Mouse (Mus musculus) frontal cortex, postnatal 25 days (tissue): Measurements from ENCODE around the gene Mmp9.

Source experiments
- DNase-seq, 2 experiments: peaks; one replicate each; pipeline ENCODE4 v3.0.0; 2022; ENCODE audit warnings: low spot score in 2 of 2

The Mmp9 gene

GRCm38 (mm10) chr2:164912749-164913427 lies 27.7 kb upstream of the Mmp9 start:
- DNase-seq, result no peak

GRCm38 (mm10) chr2:164913428-164913786 lies 27.2 kb upstream of the Mmp9 start:
- no peak for DNase-seq

- no peak for DNase-seq
Measured at GRCm38 (mm10) chr2:164916820-164917219, 23.8 kb upstream of the Mmp9 start.

- no peak for DNase-seq
Measured at GRCm38 (mm10) chr2:164917371-164917770, 23.2 kb upstream of the Mmp9 start.

- DNase-seq, result no peak
Measured at GRCm38 (mm10) chr2:164918325-164918724, 22.3 kb upstream of the Mmp9 start.

GRCm38 (mm10) chr2:164921984-164922383 lies 18.6 kb upstream of the Mmp9 start:
- no peak for DNase-seq

- DNase-seq, result no peak
Measured at GRCm38 (mm10) chr2:164923291-164923690, 17.3 kb upstream of the Mmp9 start.

GRCm38 (mm10) chr2:164924100-164924857 lies 16.3 kb upstream of the Mmp9 start:
- peak; percentile 90 for DNase-seq

GRCm38 (mm10) chr2:164930706-164931581 lies 9.6 kb upstream of the Mmp9 start:
- DNase-seq, result no peak

- DNase-seq, result no peak
Measured at GRCm38 (mm10) chr2:164933534-164933933, 7.0 kb upstream of the Mmp9 start.

- DNase-seq, result no peak
Measured at GRCm38 (mm10) chr2:164935991-164936390, 4.6 kb upstream of the Mmp9 start.

GRCm38 (mm10) chr2:164938146-164939091 lies 2.2 kb upstream of the Mmp9 start:
- peak; percentile 45 to 47 for DNase-seq

GRCm38 (mm10) chr2:164939106-164939505 lies 1.5 kb upstream of the Mmp9 start:
- DNase-seq, result no peak

GRCm38 (mm10) chr2:164942692-164943290 lies 2.2 kb downstream of the Mmp9 start:
- no peak for DNase-seq

- no peak for DNase-seq
Measured at GRCm38 (mm10) chr2:164947506-164947905, 6.9 kb downstream of the Mmp9 start.

- no peak for DNase-seq
Measured at GRCm38 (mm10) chr2:164947930-164948329, 7.3 kb downstream of the Mmp9 start.

- DNase-seq, result no peak
Measured at GRCm38 (mm10) chr2:164948962-164949361, 8.4 kb downstream of the Mmp9 start.

- no peak for DNase-seq
Measured at GRCm38 (mm10) chr2:164950501-164950900, 9.9 kb downstream of the Mmp9 start.

GRCm38 (mm10) chr2:164951745-164952144 lies 11.2 kb downstream of the Mmp9 start:
- no peak for DNase-seq

- no peak for DNase-seq
Measured at GRCm38 (mm10) chr2:164952448-164952847, 11.9 kb downstream of the Mmp9 start.

- DNase-seq, result peak in 1 of 2 experiments; percentile 65
Measured at GRCm38 (mm10) chr2:164953224-164953623, 12.6 kb downstream of the Mmp9 start.
